Mouse (Mus musculus) testis, adult 2 months (tissue): ENCODE measurements around the gene Rsad2. TPM values are rescaled to one million over a fixed set of nuclear protein-coding genes. Genes with fewer than 3 reads are reported as not detected.

Experiments used
- H3K27ac ChIP-seq: fragments of 200-500 bp; 2 replicates; pipeline ENCODE4 v1.5.1; 2012; ENCODE audit warnings: low read depth, low read length; ENCODE audit not compliant: control insufficient read depth, insufficient read depth
- H3K27me3 ChIP-seq: fragments of 200-500 bp; 2 replicates; pipeline ENCODE4 v1.6.1; 2012; ENCODE audit warnings: mild to moderate bottlenecking, low read length, moderate library complexity; ENCODE audit not compliant: control insufficient read depth, insufficient read depth
- H3K36me3 ChIP-seq: fragments of 200-500 bp; 2 replicates; pipeline ENCODE4 v1.6.1; 2012; ENCODE audit warnings: mild to moderate bottlenecking, low read length; ENCODE audit not compliant: control insufficient read depth, insufficient read depth
- H3K4me1 ChIP-seq: fragments of 200-500 bp; 2 replicates; pipeline ENCODE4 v1.6.1; 2012; ENCODE audit warnings: low read length; ENCODE audit not compliant: control insufficient read depth, insufficient read depth
- H3K4me3 ChIP-seq: fragments of 200-500 bp; 2 replicates; pipeline ENCODE4 v1.5.1; 2012; ENCODE audit warnings: low read depth, mild to moderate bottlenecking, low read length, moderate library complexity, mixed read lengths; ENCODE audit not compliant: control insufficient read depth
- CTCF ChIP-seq: fragments of 200-500 bp; IDR thresholded peaks from 2 replicates; pipeline ENCODE4 v1.5.1; 2012; ENCODE audit warnings: low read depth, mild to moderate bottlenecking, inconsistent platforms, low read length, moderate library complexity; ENCODE audit not compliant: control insufficient read depth, insufficient read depth, insufficient replicate concordance
- POLR2A ChIP-seq: fragments of 200-500 bp; IDR thresholded peaks from 2 replicates; pipeline ENCODE4 v1.6.1; 2012; ENCODE audit warnings: low read depth, mild to moderate bottlenecking, inconsistent platforms, low read length, moderate library complexity; ENCODE audit not compliant: control insufficient read depth
- polyA plus RNA-seq: library from polyadenylated mRNA; depleted of rRNA; stranded (reverse); fragments of >200 nt; gene quantifications from 2 replicates; pipeline ENCODE4 v1.2.3, GENCODE M21; 2012

Rsad2 gene
- polyA plus RNA-seq, 1 experiment = 0.07 TPM

DNA sequence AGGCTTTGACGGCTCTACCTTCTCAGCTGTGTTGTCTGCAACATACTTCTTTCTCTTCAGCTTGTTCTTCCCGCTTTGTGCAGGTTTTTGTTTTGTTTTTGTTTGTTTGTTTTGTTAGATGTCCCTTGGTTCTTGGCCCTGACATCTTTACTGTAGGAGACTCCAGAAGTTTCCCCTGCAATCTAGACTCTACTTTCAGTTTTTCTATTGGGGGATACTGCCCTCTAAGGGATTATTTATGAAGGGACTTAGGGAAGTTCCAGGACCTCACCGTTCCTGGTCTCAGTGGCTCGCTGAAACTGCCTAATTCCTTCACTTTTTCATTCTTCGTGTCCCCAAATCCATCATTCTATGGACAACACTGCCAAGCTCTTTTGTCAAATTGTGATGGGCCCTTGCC lies 9.3 kb upstream of the Rsad2 start:
- Histone ChIP-seq H3K4me3 (no peak overlapping the region), H3K36me3 (no peaks in the 10 kb centered on the region), H3K27me3 (no peaks in the 10 kb centered on the region), H3K4me1 (peaks cover 9% of the 10 kb centered on the region), H3K27ac (no peak overlapping the region)
- TF ChIP-seq POLR2A (no peak), CTCF (no peak)

DNA sequence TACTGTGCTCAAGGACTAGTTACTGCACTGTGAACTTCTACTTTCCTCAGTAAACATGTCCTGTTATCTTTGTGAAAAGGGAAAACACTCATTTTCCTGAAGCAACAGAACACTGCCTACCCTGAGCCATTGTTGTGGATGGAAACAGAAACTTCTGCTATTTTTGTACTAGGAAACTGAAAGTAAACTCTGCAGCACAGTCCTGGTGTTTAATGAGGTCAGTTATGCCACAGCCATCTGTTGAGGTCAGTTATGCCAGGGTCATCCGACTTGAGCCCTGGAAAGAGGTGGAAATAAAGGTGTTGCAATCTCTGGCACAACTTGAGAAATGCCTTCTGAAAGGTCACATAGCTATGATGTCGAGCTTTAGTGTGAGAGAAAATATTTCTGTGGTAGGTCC lies 3.8 kb upstream of the Rsad2 start:
- Histone ChIP-seq H3K36me3 (no peaks in the 10 kb centered on the region), H3K27me3 (no peaks in the 10 kb centered on the region), H3K4me3 (no peak overlapping the region), H3K27ac (no peak overlapping the region), H3K4me1 (no peaks in the 10 kb centered on the region; the same call in 1 of the 2 replicates)
- no peak for TF ChIP-seq CTCF

DNA sequence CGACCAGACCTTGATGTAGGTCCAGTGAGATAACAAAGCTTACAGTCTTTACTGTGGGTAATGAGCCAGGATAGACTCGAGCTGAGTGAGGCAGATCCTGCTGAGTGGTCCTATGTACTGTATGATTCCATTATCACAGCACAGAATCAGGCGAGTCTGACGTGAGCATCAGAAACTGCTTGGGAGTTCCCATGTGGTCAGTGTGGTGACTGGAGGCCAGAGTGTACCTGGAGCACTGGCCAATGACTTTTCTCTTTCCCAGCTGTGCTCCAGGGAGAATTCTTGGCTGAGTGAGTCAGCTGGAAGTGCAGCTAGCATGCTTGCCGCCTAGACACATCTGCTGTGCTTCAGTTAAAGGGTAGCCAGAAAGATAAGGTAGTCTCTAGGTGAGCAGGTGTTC lies 1.6 kb downstream of the Rsad2 start:
- no peak for TF ChIP-seq POLR2A
- no peak for TF ChIP-seq CTCF

DNA sequence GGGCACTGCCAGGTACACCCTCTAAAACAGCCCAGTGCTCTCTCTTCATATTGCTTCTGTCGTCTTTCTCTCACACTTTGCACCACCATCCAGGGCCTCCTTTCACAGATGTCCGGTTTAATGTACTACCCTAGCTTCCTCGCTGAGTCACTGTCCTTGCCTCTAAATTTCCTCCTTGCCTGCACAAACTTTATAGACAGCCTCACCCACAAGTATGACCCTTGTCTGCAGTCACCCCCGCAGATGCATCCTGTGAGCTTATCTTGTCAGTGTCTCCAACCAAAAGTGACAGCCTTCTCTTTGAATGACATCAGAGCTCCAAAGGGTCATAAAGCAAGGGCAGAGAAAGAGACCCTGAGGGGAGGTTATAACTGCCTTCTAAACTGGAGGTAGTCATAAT lies 3.3 kb downstream of the Rsad2 start:
- no peaks in the 10 kb centered on the region; the same call in 1 of the 2 replicates for H3K4me1 ChIP-seq
- no peaks in the 10 kb centered on the region for H3K27me3 ChIP-seq
- no peaks in the 10 kb centered on the region for H3K36me3 ChIP-seq
- H3K4me3 ChIP-seq = no peak overlapping the region
- TF ChIP-seq POLR2A (no peak), CTCF (no peak)
- no peak overlapping the region for H3K27ac ChIP-seq

More for the DNA sequence above, 1.6 kb downstream of the Rsad2 start:
- Histone ChIP-seq H3K4me3 (no peak overlapping the region), H3K27me3 (no peaks in the 10 kb centered on the region), H3K27ac (no peak overlapping the region), H3K36me3 (no peaks in the 10 kb centered on the region), H3K4me1 (no peaks in the 10 kb centered on the region; the same call in 1 of the 2 replicates)

DNA sequence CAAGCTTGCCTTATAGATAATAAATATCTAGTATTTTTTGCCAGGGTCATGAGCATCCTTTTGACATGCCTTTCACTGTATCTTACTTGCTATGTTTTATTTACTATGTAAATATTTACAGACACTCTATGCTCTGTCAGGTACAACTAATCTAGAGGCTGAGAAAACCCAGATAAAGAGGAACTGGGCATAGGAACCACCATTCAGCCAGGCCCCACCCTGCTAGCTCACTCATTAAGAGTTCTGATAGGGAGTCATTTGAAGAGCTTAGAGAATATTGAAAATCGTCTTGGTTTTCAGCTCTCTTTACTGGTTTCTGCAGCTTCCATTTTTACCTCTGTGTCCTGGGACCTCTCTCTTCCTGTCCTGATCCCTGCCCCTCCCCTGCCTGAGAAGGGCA lies 5.1 kb downstream of the Rsad2 start:
- no peaks in the 10 kb centered on the region for H3K27me3 ChIP-seq
- no peaks in the 10 kb centered on the region for H3K36me3 ChIP-seq
- H3K27ac ChIP-seq = no peak overlapping the region
- H3K4me3 ChIP-seq = no peak overlapping the region
- H3K4me1 ChIP-seq = no peaks in the 10 kb centered on the region; the same call in 1 of the 2 replicates
- no peak for TF ChIP-seq POLR2A
- no peak for TF ChIP-seq CTCF

DNA sequence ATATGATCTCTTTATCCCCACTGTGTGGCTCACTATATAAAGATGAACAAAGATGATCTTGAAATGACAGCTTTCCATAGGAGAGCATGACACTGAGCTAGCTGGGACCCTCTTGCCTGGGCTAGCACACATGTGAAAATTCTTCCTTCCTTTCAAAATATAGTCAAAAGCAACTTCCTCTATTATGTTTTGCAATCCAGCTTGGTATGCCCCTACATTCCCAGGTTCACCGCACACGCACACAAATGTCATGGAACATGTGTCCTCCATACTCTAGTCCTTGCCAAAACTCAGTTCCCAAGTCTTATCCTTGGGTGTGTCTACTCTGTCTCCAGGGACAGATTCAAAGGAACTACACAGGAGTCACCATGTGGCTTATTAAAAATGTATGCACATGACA lies 6.8 kb downstream of the Rsad2 start:
- H3K4me3 ChIP-seq = no peak overlapping the region
- no peaks in the 10 kb centered on the region for H3K36me3 ChIP-seq
- TF ChIP-seq POLR2A = no peak
- no peak for TF ChIP-seq CTCF
- no peaks in the 10 kb centered on the region for H3K27me3 ChIP-seq
- no peak overlapping the region for H3K27ac ChIP-seq
- H3K4me1 ChIP-seq = no peaks in the 10 kb centered on the region

DNA sequence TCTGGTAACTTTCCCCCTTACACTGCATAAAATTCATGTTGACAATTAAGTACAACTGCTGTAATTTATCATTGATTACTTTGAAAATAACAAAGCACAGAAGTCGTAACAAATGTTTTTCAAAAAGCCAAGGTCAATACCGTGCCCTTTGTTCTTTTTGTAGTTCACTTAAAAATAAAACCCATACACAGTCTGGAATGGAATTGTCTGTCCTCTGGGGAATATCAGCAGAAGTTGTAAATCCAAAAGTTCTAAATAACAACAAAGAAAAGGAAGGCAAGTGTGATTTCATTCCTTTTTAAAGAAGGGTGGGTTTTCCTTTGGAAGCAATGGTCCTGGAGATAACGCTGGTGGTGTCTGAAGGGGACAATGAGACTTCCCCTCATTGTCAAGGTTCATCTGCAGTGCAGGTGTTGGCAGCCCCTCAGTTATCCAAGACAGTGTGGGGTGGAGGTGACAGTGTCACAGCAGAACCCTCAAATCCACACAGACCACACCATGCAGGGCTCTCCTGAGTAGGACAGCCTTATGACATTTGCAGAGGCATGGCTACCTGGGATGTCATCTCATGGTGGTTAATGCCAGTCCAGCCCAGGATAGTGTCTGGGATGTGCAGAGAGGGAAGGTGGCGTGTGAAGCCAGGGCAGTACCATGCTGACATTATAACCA lies 9.7 kb downstream of the Rsad2 start:
- H3K27ac ChIP-seq = no peak overlapping the region
- no peaks in the 10 kb centered on the region for H3K4me1 ChIP-seq
- no peak overlapping the region for H3K4me3 ChIP-seq
- H3K36me3 ChIP-seq = no peaks in the 10 kb centered on the region
- TF ChIP-seq POLR2A (no peak), CTCF (no peak)
- no peaks in the 10 kb centered on the region for H3K27me3 ChIP-seq
